19 mouse cellular contexts compared by ENCODE assay signal in the genomic region with DNA sequence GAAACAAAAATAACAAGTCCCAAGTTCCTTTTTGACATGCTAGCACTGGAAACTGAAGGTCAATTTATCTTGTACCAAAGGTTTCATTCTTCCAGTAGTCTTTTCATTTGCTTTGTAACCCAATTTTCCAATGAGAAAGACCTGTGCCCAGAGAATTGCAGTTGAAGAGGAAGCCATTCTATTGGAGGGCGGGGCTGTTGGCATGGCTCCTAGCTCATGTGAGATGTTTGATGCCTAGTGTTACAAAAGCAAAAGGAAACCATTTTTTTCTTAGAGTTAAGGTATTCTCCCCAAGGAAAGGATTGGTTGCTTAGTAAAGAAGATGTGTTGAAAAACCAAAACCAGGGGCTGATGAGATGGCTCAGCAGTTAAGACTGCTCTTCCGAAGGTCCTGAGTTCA. TPM values are rescaled to one million over a fixed set of nuclear protein-coding genes. Genes with fewer than 3 reads are reported as not detected.
A peak's percentile ranks its signal among the peaks of the same experiment; 100 is the strongest.
DNase-seq lines count a peak whose midpoint lies in the region; ATAC-seq and TF ChIP-seq lines count a peak whose summit lies in the region.
"Had no signal": no experiment of that assay in that cellular context is flagged by ENCODE, and none has a peak within 500 bp of the region (broad histone marks: within the 10 kb centered on the region; RNA-seq: fewer than 3 reads in every experiment).

No protein-coding gene starts in this region.

- peaks cover 20% of the 10 kb centered on the region for H3K4me1 ChIP-seq in heart, adult 2 months (ENCODE audit: control insufficient read depth, insufficient read depth, low read length)
- H3K4me1 ChIP-seq in heart, embryonic 12.5 days (replicated peaks): peaks cover 12% of the 10 kb centered on the region
- peaks cover 12% of the 10 kb centered on the region for H3K4me1 ChIP-seq in limb, embryonic 10.5 days
- H3K4me1 ChIP-seq: embryonic facial prominence, embryonic 15.5 days; hindbrain, embryonic 10.5 days had no signal

- H3K9me3 ChIP-seq in heart, embryonic 12.5 days (replicated peaks): no peaks in the 10 kb centered on the region
- H3K9me3 ChIP-seq in limb, embryonic 10.5 days (replicated peaks): no peaks in the 10 kb centered on the region
- H3K9me3 ChIP-seq: embryonic facial prominence, embryonic 15.5 days; hindbrain, embryonic 10.5 days; liver, embryonic 12.5 days; megakaryocyte, embryonic 14.5 days had no signal

- intact Hi-C loops in heart, adult 2 months (cut with DNase I): no loop called here

- no peak for TF ChIP-seq POLR2A in heart, adult 2 months (IDR thresholded peaks at IDR 0.05; ENCODE audit: insufficient read depth, low read depth, low read length)

- peak; percentile 59 to 61 for DNase-seq in heart, adult 2 months
- peak; percentile 70 for DNase-seq in urinary bladder, postnatal 14 days (ENCODE audit: low spot score)
- no peak for DNase-seq in urinary bladder, postnatal 4 days (ENCODE audit: low spot score in 2 of 2)
- DNase-seq in kidney, postnatal 25 days: peak; percentile 74 to 79
- no peak for DNase-seq in limb, embryonic 10.5 days (ENCODE audit: low spot score)
- no peak for DNase-seq in c-Kit-positive CD71-positive TER-119-positive erythroid progenitor cells, embryonic 14.5 days (ENCODE audit: low spot score)
- DNase-seq: right cerebral cortex, postnatal 25 days; thymus, postnatal 25 days had no signal

- H3K27ac ChIP-seq in heart, adult 2 months: peak overlapping the region; percentile 22
- H3K27ac ChIP-seq in heart, embryonic 12.5 days (ENCODE audit: poor library complexity, severe bottlenecking): no peak overlapping the region
- H3K27ac ChIP-seq in limb, embryonic 10.5 days: no peak overlapping the region
- H3K27ac ChIP-seq: embryonic facial prominence, embryonic 15.5 days; hindbrain, embryonic 10.5 days; kidney, postnatal 0 days; left cerebral cortex, adult 2 months; liver, embryonic 12.5 days had no signal

- H3K4me2 ChIP-seq in heart, embryonic 12.5 days: no peak overlapping the region
- H3K4me2 ChIP-seq: embryonic facial prominence, embryonic 15.5 days; liver, embryonic 12.5 days had no signal

- ATAC-seq in heart, embryonic 12.5 days (ENCODE audit: insufficient number of reproducible peaks, low FRiP score): no peak
- no peak for ATAC-seq in megakaryocyte progenitor cell, adult 5-6 weeks (replicated peaks; ENCODE audit: poor library complexity)
- ATAC-seq: forebrain, embryonic 14.5 days; liver, embryonic 12.5 days had no signal

- TF ChIP-seq EP300 in heart, adult 2 months (IDR thresholded peaks at IDR 0.05; ENCODE audit: insufficient read depth, low read depth, low read length): no peak

- no peak overlapping the region for H3K4me3 ChIP-seq in heart, adult 2 months
- no peak overlapping the region for H3K4me3 ChIP-seq in heart, embryonic 12.5 days
- H3K4me3 ChIP-seq in limb, embryonic 10.5 days: no peak overlapping the region
- H3K4me3 ChIP-seq: embryonic facial prominence, embryonic 15.5 days; hindbrain, embryonic 10.5 days; left cerebral cortex, adult 2 months; liver, embryonic 12.5 days; megakaryocyte, embryonic 14.5 days had no signal

- H3K9ac ChIP-seq in heart, adult 2 months (ENCODE audit: low read depth, low read length): no peak overlapping the region
- no peak overlapping the region for H3K9ac ChIP-seq in heart, embryonic 12.5 days
- H3K9ac ChIP-seq: embryonic facial prominence, embryonic 15.5 days; liver, embryonic 12.5 days had no signal

- H3K36me3 ChIP-seq in heart, adult 2 months (ENCODE audit: control insufficient read depth, insufficient read depth, low read length): no peaks in the 10 kb centered on the region
- no peaks in the 10 kb centered on the region for H3K36me3 ChIP-seq in heart, embryonic 12.5 days
- H3K36me3 ChIP-seq in limb, embryonic 10.5 days: no peaks in the 10 kb centered on the region
- H3K36me3 ChIP-seq: embryonic facial prominence, embryonic 15.5 days; hindbrain, embryonic 10.5 days; liver, embryonic 12.5 days had no signal

- no peaks in the 10 kb centered on the region for H3K27me3 ChIP-seq in heart, adult 2 months (ENCODE audit: control insufficient read depth, insufficient read depth, low read length)
- H3K27me3 ChIP-seq in heart, embryonic 12.5 days (replicated peaks): no peaks in the 10 kb centered on the region
- no peaks in the 10 kb centered on the region for H3K27me3 ChIP-seq in limb, embryonic 10.5 days (ENCODE audit: low read depth, poor library complexity, severe bottlenecking)
- H3K27me3 ChIP-seq: embryonic facial prominence, embryonic 15.5 days had no signal

- WGBS in heart, adult 2 months: 80% methylated on average over 2 of the region's 2 CpGs
- WGBS in heart, embryonic 12.5 days: 92% methylated on average over 2 of the region's 2 CpGs
- 95% methylated on average over 2 of the region's 2 CpGs for WGBS in limb, embryonic 10.5 days

- no peaks in the 10 kb centered on the region; the same call in 1 of the 2 replicates for H3K79me2 ChIP-seq in heart, adult 2 months (replicated peaks; ENCODE audit: control insufficient read depth, insufficient read depth, low read length)

- TF ChIP-seq CTCF in heart, adult 2 months (IDR thresholded peaks at IDR 0.05): no peak

RNA-seq across cellular contexts. Expression of a gene that starts 12.4 kb away (rescaled TPM):
- 10 to 100 TPM; 29.8 to 40.4 TPM for total RNA-seq in heart, adult 2 months (2021)
- 41.1 and 45.1 TPM in 2 replicates for polyA plus RNA-seq in heart, adult 2 months (2012; rRNA removed)
- polyA plus RNA-seq in heart, embryonic 12.5 days (2016; fragmentation: Nextera tagmentation; extraction: Ambion mirVana): 5.0 and 5.1 TPM in 2 replicates
- 0.68 and 2.0 TPM in 2 replicates for total RNA-seq in megakaryocyte progenitor cell, adult 5-6 weeks (2015)
- 0.88 and 1.1 TPM in 2 replicates for total RNA-seq in megakaryocyte progenitor cell, adult 5-6 weeks (2017)
- 0.87 and 1.4 TPM in 2 replicates for polyA plus RNA-seq in limb, embryonic 10.5 days (2016; fragmentation: Nextera tagmentation; extraction: Ambion mirVana)

RNA-seq across cellular contexts. Expression of a gene that starts 42.8 kb away (rescaled TPM):
- total RNA-seq in heart, adult 2 months (2021): not detected
- polyA plus RNA-seq in heart, adult 2 months (2012; rRNA removed): not detected in 2 replicates
- not detected in 2 replicates for polyA plus RNA-seq in heart, embryonic 12.5 days (2016; fragmentation: Nextera tagmentation; extraction: Ambion mirVana)
- not detected in 2 replicates for total RNA-seq in megakaryocyte progenitor cell, adult 5-6 weeks (2015)
- not detected in 2 replicates for total RNA-seq in megakaryocyte progenitor cell, adult 5-6 weeks (2017)
- not detected in 2 replicates for polyA plus RNA-seq in limb, embryonic 10.5 days (2016; fragmentation: Nextera tagmentation; extraction: Ambion mirVana)
- total RNA-seq: common myeloid progenitor, adult 5-6 weeks; gastrocnemius, postnatal 36 days; left cerebral cortex, adult 2 months had no signal
- polyA plus RNA-seq: embryonic facial prominence, embryonic 15.5 days; forebrain, embryonic 14.5 days; hindbrain, embryonic 10.5 days had no signal

Comparison
In these comparisons a context has a peak if more than half of its experiments do, and no peak if none do; other contexts are left out.
1. DNase-seq: peak in heart, adult 2 months (2 of 2), urinary bladder, postnatal 14 days (single experiment) and kidney, postnatal 25 days (2 of 2); none in urinary bladder, postnatal 4 days (0 of 2), limb, embryonic 10.5 days (single experiment) and c-Kit-positive CD71-positive TER-119-positive erythroid progenitor cells, embryonic 14.5 days (single experiment).